Mouse (Mus musculus) heart, postnatal 4 days (tissue): ENCODE data around the gene Emb. TPM values are rescaled to one million over a fixed set of nuclear protein-coding genes. Genes with fewer than 3 reads are reported as not detected.

Source experiments
- DNase-seq: peaks from one replicate; pipeline ENCODE4 v3.0.0; 2021
- total RNA-seq, 2 experiments: library from RNA; stranded (reverse); gene quantifications; 2 replicates each; pipeline ENCODE4 v1.2.3; 2021

The Emb gene
- total RNA-seq, 2 experiments from 2014 or later: 14.3 to 14.7 TPM

DNA sequence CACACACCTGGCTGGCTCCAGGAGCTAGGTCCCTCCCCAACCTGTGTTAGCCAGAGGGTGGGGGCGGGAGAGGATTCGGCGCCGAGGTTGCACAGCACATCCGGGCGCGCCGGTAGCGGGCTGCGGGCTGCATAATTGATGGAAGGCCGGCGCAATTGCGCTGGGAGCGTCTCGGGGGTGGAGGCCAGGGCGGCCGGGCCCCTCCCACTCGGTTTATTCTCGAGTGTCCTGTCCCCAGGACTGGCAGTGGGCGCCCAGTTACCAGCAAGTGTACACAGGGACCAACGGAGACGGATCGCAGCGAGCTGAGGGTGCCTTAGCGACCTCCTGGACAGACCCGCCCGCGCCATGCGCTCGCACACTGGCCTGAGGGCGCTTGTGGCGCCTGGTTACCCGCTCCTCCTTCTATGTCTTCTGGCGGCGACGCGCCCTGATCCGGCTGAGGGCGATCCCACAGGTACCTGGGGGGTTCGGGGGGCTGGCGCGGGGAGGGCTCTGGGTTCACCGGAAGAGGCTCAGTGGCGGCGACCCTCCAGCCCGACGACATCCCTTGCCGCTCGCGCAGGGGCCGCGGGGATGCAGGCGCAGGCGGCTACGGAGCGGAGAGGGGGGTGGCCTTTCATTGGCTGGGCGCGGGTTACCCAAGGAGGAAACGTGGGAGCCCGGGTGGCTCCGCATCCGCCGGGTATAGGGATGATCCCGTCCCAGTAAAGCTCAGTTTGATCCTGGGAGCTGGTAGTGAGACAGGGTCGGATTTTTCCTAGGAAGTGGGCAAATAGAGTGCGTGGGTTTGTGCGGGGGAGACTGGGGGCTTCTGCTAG, 12.4 kb downstream of the Emb start, which contains the start of gene Gm17509:
Gene Gm17509, minus strand, starts transcription at position 575 of the 821 bp plus-strand sequence.
- peak; percentile 15 for DNase-seq

DNA sequence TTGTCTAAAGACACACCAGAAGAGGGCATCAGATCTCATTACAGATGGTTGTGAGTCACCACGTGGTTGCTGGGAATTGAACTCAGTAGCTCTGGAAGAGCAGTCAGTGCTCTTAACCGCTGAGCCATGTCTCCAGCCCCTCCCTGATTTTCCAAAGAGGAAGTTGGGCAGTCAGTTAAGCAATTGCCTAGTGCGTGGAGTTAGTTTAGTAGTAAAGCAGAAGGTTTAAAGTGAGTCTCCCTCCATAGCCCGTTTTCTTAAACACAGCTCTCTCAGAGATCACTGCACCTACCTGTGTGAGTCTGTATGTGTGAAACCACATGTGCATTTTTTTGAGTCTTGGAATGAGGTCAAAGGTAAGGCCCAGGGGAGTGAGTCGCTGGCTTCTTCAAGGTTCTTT, 14.8 kb downstream of the Emb start:
- DNase-seq: no peak

DNA sequence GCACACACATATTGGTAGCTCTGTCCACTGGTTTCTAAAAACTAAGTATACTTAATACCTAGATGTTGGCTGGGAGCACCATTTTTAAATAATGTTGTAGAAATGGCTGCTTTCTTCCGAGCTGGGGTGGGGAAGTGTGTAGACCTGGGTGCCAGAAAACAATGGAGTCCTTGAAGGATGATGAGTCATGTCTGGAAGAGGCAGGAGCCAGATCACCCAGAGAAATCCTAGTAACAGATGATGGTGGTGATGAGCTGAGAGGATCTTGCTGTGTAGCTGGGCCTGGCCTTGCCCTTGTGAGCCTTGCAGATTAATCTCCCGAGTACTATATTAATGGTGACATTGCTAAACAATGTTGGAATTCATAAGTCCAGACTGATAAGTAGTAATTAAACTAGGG, 16.6 kb downstream of the Emb start:
- DNase-seq: no peak

DNA sequence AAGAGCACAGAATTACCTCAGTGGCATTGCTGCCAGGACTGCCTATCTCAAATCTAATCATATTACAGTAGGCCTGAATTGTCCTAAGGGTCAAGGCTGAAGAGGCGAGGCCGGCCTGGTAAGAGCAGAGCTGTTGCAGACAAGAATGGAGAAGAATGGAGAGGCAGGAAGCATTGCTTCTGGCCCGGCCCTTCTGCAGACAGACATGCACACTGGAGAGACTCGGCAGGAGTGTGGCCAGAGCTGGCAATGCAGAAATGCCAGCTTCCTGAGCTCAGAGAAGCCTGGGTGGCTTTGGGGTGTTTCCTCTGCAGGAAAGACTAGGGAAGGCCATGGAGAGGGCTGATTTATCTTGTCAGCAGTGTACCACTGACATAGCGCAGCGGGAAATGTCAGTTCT, 17.2 kb downstream of the Emb start:
- no peak for DNase-seq

DNA sequence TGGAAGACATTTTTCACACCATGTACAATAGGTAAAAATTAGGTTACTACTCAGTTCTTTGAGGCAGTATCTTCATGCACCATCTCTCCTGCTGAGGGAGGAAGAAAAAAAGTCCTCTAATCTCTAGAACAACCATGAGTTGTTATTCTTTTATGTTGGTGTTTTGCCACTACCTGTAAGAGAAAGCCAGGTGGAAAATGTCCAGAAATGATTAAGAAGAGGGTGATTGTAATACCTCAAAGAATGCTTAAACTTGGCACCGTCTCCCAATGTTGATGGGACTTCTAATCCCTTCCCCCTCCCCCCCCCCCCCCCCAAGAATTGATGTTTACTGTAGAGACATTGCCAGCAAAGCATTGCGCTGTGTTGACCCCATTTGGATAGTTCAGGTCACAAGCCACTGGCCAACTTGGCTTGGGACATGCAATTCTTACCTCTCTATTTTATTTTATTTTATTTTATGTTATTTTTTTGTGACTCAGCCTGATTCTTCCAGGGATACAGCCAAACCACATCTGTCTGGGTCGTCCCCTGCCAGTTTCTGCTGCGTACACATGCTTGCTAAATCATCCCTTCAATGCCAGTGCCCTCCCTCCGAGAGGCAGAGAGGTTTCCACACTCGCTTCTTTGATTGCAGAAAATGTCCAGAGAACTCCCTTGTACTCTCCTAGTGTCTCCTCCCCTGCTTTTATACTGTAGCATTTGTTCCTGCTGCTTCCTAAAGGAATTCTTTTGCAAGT, 22.2 kb downstream of the Emb start:
- no peak for DNase-seq

DNA sequence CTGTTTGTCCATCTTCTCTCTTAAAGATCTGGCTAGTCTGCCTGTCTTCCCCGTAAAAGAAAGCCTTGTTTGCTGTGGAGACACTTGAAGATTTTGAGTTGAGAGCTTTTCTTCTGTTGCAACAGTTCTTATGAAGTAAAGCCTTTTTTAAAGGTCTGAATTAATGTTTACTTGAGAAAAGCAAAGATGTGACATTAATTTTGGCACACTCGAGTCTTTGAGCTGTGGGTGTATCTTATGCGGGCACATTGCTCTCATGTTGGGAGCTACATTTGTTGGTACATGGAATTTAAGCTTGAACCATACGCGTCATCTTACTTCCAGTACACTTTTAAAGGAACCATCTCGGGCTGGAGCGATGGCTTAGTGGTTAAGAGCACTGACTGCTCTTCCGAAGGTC, 25.5 kb downstream of the Emb start:
- DNase-seq: no peak

DNA sequence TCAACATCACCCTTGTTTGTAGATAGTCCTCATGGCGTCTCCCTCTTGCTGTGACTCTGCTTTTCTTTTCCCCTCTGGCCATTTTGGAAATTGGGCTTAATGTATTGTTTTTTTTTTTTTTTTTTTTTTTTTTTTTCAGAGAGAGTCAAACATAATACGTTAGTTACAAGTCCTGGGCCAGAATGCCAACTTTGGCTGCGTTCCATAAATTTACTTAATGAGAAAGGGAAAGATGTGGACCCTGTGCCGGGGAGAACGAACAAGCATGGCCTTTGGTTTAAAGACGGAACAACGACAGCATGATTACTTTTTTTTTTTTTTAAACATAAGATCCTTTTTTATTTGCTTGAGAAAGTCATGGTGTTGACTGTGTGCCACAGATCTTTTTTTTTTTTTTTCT, 26.1 kb downstream of the Emb start:
- no peak for DNase-seq

DNA sequence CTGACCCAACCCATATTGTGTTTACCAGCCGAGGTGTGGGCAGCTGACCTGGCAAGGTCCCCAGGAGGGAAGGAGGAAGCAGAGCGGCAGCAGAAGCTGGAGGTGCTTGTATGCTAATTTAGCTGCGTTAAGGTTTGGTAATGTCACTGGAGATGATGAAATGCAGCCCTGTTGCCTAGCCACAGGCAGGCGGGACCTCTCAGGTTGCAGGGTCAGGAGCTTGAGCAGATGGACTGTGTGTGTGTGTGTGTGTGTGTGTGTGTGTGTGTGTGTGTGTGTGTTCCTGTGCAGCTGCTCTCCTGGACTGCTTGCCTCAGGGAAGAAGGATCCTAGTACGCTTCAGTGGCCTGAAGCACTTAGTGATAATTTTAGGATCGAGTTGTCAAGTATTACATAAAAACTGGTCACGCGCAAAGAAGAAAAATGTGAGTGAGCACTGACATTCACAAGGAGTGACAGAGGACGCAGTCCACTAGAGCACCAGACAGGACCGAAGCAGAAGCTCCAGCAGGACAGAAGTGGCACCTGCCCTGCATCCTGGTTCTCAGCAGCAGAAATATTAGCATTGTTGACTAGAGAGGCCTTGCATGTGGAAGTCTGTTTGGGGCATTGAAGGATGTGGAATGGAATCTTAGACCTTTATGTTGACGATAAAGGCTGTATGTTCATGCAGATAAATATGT, 27.3 kb downstream of the Emb start:
- DNase-seq: no peak

DNA sequence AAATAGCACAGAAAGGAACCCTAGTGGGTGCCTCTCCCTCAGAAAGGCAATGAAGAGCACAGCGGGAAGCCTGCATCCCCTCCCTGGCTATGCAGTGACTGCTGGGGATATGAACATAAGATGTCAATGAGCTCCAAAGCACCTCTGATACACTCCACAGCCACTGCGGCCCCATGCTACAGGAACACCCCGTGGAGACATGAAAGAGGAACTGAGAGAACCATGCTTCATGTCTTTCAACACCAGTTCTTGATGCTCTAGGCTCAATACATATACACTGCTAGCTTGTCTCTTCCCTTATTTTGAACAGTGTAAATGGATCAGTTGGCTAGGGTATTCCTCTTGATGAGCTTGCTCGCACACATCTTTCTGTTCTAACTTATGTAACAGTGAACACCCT, 28.8 kb downstream of the Emb start:
- no peak for DNase-seq

DNA sequence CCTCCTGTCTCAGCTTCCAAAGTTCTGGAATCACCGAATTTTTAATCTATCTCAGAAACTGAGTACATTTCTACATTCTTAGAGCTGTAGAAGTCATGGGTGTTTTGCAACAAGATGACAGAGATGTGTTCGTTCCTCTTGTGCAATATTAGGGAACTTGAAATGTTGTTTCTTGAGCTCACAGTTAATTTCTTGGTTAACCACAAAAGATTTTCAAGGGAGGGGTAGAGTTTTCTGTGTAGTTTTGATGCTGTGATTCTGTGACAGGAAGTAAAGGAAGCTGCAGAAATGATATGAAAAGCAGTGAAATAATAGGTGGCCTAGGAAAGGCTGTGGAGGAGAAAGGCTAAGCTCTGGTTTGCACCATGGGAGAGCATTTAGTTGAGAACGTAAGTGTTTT, 33.7 kb downstream of the Emb start:
- DNase-seq: no peak

DNA sequence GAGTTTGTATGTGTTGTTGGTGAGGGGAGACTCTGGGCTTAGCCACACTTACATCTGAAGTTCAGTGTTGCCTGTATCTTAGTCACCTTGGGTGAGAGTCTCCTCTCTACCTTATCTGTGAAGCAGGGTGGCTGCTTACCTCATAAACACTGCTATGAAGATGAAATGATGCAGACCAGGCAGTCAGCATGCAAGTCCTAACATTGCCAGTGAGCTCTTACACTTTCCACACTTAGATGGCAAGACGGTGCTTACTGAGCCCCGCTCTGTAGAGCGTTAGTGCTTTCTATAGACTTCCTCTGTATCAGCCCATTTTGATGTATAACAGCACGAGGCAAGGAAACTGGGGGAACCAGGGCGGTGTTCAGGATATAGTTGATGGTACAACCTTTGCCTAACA, 34.3 kb downstream of the Emb start:
- no peak for DNase-seq

DNA sequence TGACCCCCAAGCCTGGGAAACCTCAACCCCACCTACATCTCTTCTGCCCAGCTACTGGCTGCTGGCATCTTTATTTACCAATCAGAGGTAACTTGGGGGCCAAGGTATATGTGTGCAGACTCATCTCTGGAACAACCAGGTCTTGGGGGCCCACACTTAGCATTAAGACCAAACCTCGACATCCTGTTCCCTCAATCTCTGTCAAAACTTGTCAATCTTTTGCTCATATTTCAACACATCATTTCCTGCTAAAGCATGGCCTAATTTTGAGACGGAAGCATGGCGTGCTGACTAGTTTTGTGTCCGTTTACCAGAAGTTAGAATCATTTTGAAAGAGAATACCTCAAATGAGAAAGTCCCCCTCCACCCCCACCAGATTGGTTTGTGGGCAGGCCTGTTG, 52.4 kb downstream of the Emb start:
- no peak for DNase-seq

DNA sequence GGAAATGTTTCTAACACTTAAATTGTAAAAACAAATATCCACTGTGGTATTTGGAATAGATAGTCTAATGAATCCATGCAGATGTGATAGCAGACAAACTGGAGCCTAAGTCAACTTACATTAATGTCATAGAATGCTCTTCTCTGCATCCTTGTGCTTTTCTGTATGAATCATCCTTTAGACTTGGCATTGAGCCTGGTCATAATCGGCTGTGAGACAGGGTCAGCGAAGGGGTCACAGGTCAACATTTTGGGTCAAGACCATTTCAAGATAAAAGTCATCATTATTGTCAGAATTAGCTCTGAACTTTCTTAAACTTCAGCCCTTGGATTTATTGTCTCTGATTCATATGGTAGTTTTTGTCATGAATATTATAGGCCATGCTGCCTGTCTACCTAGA, 57.8 kb downstream of the Emb start:
- no peak for DNase-seq

DNA sequence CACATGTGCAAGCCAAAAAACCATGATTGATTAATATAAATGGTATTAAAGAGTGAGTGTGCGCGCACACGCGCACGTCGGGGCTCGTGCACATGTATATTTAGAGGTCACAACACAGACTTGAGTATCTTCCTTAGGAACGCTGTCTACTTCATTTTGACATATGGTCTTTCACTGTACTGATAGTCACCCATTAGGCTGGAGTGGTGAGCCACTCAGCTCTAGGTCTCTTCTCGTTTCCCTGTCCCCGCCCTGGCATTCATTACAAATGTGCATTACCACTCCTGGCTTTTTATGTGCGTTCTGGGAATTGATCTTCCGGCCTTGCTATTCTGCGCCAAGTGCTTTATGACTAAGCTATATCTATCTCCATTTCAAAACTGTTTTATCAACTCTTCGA, 59.6 kb downstream of the Emb start:
- DNase-seq: no peak

DNA sequence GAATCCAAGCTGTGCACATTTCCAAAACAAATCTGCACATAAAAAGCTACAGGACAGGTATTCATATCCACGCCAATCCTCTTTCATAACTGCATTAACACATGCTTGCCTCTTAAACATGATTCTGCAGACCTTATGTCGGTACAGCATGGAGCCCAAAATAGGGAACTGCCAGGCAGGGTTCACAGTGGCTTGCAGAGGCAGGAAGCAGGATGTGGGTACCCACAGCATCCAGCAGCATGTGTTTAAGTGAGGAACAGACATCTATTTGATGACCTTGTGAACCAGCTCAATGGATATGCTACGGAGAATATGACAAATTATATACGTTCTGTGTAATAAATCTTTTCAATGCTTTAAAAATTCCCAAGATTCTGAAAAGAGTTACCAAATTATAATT, 75.7 kb downstream of the Emb start:
- no peak for DNase-seq

DNA sequence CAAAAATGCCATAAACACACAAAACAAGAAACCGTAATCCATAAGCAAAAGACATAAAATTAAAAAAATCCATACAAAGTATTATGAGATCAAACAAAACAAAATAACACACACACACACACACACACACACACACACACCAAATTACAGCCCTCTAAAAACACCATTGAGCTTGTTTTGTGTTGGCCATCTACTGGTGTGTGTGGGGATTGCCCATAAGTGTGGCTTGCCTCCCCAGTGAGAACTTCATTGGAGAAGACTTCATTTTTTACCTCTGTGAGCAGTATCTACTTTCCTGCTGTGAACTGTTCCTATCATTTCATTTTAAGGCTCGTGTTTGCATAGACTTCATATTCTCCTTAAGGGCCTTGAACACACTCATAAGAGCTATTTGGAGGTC, 78.6 kb downstream of the Emb start:
- no peak for DNase-seq

DNA sequence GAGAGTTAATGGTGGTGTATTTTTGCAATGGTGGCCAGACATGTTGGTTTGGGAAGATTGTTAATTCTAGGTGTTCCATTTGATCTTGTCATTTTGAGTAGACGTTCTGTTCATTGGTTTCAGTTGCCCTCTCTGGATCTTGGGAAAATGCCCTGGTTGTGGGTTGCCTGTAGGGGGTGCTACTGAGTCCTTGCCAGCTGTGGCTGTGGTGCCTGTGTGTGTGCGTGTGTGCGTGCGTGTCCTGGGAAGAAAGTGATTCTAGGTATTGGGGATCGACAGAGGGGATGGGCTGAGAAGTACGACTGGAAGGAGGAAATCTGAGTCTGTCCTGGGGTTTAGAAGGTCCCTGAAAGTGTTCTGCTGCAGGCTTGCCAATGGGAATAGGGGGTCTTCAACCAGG, 79.1 kb downstream of the Emb start:
- DNase-seq: no peak

DNA sequence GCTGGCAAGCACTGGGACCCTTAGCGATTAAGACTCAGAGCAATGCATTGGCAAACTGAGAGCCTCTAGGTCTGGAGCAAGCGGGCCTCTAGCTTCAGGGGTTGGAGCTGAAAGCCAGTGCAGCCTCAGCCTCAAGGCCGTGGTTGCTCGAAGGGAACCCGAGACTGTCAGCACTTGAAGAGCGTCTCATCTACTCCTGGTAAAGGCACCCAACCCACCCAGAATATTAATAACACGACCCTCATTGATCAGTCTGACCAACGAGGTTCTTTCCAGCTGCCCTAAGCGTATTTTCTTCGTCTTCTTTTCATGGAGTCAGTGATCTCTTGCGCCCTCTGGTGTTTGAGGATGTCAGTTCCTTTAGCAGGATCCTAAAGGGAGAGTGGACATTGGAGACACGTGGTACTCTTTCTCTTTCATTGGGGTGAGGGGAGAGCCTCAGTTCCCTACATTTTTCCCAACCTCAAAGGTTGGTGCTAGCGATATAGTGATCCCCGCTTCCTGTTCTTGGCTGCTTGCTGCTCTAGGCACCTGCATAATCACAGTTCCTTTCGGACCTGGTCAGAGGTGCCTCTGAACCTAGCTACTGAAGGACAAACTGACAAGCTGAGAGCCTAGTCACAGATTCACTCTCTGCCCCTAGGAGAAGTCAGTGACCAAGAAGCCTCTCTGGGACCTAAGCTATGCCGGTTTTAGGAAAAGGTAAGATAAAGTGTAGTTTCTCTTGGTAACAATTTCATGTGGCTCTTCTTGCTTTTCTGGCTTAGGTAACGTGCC, 81.3 kb downstream of the Emb start:
- peak; percentile 83 for DNase-seq

DNA sequence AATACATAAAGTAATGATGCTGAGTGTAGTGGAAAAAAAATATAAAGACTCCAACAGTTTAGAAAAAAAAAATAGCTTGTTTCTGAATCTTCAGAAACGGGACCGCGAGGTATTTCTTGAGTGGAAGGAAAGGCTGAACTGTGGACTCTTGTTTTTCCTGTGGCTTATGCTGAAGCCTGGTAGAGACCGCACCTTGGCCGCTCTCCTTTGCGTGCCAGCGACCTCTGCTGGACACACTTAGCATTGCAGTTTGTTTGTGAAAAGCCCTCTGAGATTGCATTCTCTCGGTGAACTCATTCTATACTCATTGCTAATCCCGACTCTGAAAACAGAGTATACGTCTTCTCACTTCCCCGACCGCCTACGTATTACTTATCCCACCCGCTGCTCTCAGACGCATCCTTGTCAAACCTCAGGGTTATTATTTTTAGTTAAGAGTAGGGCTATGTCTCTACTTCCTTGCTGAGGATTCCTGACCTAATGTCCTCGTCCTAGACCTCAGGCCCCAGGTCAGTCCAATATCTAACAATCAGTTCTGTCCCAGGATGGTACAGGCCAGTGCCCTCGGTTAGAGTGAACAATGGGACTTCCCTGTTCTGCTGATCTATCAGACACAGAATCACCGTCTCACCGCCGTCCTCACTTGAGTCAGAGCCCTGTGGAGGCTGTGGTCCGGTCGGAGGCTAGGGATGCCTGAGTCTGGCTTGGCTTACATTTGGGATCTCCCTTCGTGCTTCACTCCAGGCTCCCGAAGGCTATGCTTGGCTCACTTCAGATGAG, 103.3 kb downstream of the Emb start:
- peak; percentile 82 for DNase-seq
